Mouse (Mus musculus): Measurements from ENCODE around the gene Ccdc181.

DNA sequence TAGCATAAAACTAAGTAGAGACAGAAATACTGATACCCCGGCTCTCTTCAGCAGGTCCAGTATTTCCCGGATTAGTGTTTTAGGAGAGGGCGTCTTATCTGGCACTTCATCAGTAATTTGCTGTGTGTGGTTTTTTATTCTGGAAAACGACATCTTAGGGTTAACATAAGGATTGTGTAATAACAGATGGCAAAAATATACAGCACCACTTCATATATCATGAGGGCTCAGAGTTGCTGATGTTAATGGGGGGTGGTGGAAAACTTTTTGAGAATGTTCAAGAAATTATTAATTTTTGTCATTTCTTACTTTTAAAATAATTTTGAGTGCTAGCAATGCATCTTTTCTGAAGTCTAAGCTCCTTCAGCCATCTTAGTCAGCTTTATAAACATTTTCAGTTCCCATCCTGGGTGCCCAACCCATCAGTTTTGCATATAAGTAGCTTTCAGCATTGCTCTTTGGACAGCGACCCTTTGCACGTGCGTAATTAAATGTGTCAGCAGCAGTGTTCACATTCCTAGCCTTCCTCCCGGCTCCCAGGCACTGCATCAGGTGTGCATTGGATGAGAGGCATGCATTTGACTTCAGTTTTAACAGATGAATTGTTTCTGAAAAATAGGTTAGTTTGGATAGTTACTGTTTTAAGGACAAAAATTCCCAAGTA, 47.7 kb downstream of the Ccdc181 start:
- TF ChIP-seq CTCF (conservative IDR thresholded peaks at IDR 0.05; ENCODE audit: insufficient read depth, insufficient read length, low read depth, low read length) (no peak), POLR2A (IDR thresholded peaks at IDR 0.05; ENCODE audit: low read depth, low read length) (no peak)

All from kidney, adult 2 months (tissue).